Mouse (Mus musculus): ENCODE measurements at regions not wholly inside any gene's neighbourhood (a gene's known extent, or its start where the extent isn't known, plus 50 kb on each side); places are given as distances from the start of the nearest gene placed in this dataset.
"Not testable (repeated sequence)": the region's sequence is repeated elsewhere in the genome, so short reads cannot be mapped to it uniquely, and the experiment has no call there.

DNA sequence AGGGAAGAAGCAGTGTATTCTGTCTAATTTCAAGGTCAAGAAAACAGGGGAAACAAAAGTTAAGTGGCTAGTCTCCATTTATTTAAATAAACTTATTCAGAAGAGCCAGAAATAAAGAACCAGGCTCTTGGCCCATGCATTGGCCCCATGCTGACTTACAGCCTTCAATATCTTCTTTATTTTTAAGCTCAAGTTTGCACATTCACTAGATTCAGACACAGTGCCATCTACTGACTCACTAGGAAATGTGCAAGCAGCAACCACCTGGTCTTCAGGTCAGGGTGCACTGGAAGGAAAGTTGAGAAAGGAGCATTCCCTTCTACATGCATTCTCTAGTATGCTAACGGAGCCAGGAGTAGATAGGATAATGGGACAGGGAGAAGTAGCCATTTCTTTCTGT lies 289.7 kb downstream of the Casp12 start:
- Histone ChIP-seq H3K4me3 (ENCODE audit: low read depth, low read length) (no peak overlapping the region), H3K9me3 (ENCODE audit: low read length) (no peaks in the 10 kb centered on the region), H3K27me3 (ENCODE audit: insufficient read depth, low read length) (no peaks in the 10 kb centered on the region), H3K36me3 (ENCODE audit: insufficient read depth, low read length) (no peaks in the 10 kb centered on the region), H3K27ac (ENCODE audit: low read depth, low read length) (no peak overlapping the region), H3K4me1 (ENCODE audit: insufficient read depth, low read length) (no peaks in the 10 kb centered on the region), H3K9ac (replicated peaks; ENCODE audit: low read length, poor library complexity, severe bottlenecking) (no peak overlapping the region), H3K4me2 (ENCODE audit: low read depth, low read length, poor library complexity, severe bottlenecking) (no peak overlapping the region)
- peak; percentile 84 for DNase-seq (ENCODE audit: low spot score)
- no peak for ATAC-seq (ENCODE audit: low FRiP score)
- 22% methylated on average over 1 of the region's 1 CpGs for whole genome bisulfite sequencing
- peak; percentile 74 for TF ChIP-seq CTCF (IDR thresholded peaks at IDR 0.05)

DNA sequence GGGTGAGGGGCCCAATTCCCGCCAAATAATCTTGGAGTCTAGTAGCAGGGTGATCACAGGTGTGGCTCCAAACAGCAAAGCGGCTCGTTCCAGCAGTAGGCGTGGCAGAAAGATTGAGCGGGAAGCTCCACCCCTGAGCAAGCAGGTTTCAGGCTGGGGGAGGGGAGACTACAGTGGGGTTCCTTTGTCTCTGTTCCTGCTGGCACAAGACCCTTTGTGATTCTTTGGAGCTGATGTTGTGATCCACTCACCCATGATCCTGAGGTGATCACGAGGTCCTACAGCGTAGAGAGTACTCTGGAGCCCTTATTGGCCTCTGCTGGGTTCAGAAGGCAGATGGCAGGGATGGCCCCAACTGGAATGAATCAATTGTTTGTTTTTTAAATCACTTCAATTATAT lies 318.7 kb downstream of the Casp12 start:
- ATAC-seq (ENCODE audit: low FRiP score) (no peak), DNase-seq (ENCODE audit: low spot score) (no peak)
- H3K27ac ChIP-seq (ENCODE audit: low read depth, low read length): no peak overlapping the region
- no peak overlapping the region for H3K4me3 ChIP-seq (ENCODE audit: low read depth, low read length)
- H3K4me2 ChIP-seq (ENCODE audit: low read depth, low read length, poor library complexity, severe bottlenecking): no peak overlapping the region
- 81% methylated on average over 7 of the region's 7 CpGs for WGBS
- H3K9ac ChIP-seq (replicated peaks; ENCODE audit: low read length, poor library complexity, severe bottlenecking): no peak overlapping the region
- no peaks in the 10 kb centered on the region for H3K4me1 ChIP-seq (ENCODE audit: insufficient read depth, low read length)
- no peaks in the 10 kb centered on the region for H3K36me3 ChIP-seq (ENCODE audit: insufficient read depth, low read length)
- no peaks in the 10 kb centered on the region for H3K27me3 ChIP-seq (ENCODE audit: insufficient read depth, low read length)
- H3K9me3 ChIP-seq (ENCODE audit: low read length): no peaks in the 10 kb centered on the region
- TF ChIP-seq CTCF (IDR thresholded peaks at IDR 0.05): no peak

DNA sequence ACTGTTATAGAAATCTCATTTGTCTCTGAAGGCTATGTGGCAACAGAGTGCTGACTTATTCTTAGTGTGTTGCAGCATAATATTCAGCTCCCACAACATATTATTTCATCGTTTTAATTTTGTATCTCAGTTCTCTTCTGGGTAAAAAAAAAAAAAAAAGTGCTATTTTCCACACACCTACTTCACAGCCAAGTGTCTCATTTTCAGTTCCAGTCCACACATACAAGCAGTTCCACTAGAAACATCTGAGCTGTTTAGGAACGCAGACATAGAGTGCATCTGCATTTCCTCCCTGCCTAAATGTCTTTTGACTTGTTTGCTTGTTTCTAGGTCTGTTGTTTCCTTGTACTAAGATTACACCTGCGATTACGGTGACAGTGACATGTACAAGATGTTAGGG lies 328.3 kb downstream of the Casp12 start:
- no peak for DNase-seq (ENCODE audit: low spot score)
- 90% methylated on average over 4 of the region's 4 CpGs for WGBS

DNA sequence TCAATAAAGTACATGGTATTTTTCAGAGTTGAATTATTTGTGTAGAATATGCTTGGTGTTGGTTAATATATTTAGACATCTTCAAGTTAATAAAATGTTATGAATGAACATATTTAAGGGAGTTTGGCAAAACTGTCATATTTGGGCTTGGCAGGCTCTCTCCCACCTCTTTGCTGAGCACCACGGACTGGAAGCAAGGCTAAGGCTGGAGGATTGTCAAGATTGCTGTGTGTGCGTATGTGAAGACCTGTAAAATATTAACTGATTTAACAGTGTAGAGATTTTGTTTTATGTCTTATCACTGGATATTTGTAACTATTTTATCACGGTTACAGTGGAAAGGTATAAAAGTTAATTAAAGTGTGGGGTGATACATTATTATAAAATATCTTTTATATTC lies 363.3 kb downstream of the Casp12 start:
- H3K27ac ChIP-seq (ENCODE audit: low read depth, low read length): no peak overlapping the region
- no peaks in the 10 kb centered on the region for H3K9me3 ChIP-seq (ENCODE audit: low read length)
- H3K4me2 ChIP-seq (ENCODE audit: low read depth, low read length, poor library complexity, severe bottlenecking): no peak overlapping the region
- DNase-seq (ENCODE audit: low spot score) (no peak), ATAC-seq (ENCODE audit: low FRiP score) (no peak)
- no peaks in the 10 kb centered on the region for H3K4me1 ChIP-seq (ENCODE audit: insufficient read depth, low read length)
- no peak for TF ChIP-seq CTCF (IDR thresholded peaks at IDR 0.05)
- no peak overlapping the region for H3K4me3 ChIP-seq (ENCODE audit: low read depth, low read length)
- no peak overlapping the region for H3K9ac ChIP-seq (replicated peaks; ENCODE audit: low read length, poor library complexity, severe bottlenecking)
- 90% methylated on average over 3 of the region's 3 CpGs for WGBS
- no peaks in the 10 kb centered on the region for H3K27me3 ChIP-seq (ENCODE audit: insufficient read depth, low read length)
- no peaks in the 10 kb centered on the region for H3K36me3 ChIP-seq (ENCODE audit: insufficient read depth, low read length)

More for the DNA sequence above, 328.3 kb downstream of the Casp12 start:
- no peak for TF ChIP-seq CTCF (IDR thresholded peaks at IDR 0.05)
- Histone ChIP-seq H3K9me3 (ENCODE audit: low read length) (no peaks in the 10 kb centered on the region), H3K4me3 (ENCODE audit: low read depth, low read length) (no peak overlapping the region), H3K4me2 (ENCODE audit: low read depth, low read length, poor library complexity, severe bottlenecking) (no peak overlapping the region), H3K4me1 (ENCODE audit: insufficient read depth, low read length) (no peaks in the 10 kb centered on the region), H3K36me3 (ENCODE audit: insufficient read depth, low read length) (no peaks in the 10 kb centered on the region), H3K27me3 (ENCODE audit: insufficient read depth, low read length) (no peaks in the 10 kb centered on the region), H3K9ac (replicated peaks; ENCODE audit: low read length, poor library complexity, severe bottlenecking) (no peak overlapping the region), H3K27ac (ENCODE audit: low read depth, low read length) (no peak overlapping the region)
- ATAC-seq (ENCODE audit: low FRiP score): no peak

DNA sequence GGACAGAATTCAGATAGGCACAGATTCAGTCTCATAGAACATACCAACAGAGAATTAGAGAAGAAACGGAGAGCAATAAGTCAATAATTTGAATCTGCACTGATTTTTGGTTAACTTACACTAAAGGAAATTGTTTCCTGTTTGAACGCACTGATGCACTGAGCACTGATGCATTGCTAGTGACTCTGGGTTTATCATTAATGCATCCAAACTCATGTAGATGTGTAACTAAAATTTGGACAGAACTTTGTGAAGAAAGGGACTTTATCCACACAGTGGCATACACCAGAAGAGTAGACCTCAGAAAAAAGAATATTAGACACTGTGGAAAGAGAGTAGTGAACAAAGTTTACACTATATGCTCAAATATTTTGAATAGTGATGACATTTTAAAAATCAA lies 364.2 kb downstream of the Casp12 start:
- Histone ChIP-seq H3K9ac (replicated peaks; ENCODE audit: low read length, poor library complexity, severe bottlenecking) (no peak overlapping the region), H3K4me3 (ENCODE audit: low read depth, low read length) (no peak overlapping the region), H3K36me3 (ENCODE audit: insufficient read depth, low read length) (no peaks in the 10 kb centered on the region), H3K9me3 (ENCODE audit: low read length) (no peaks in the 10 kb centered on the region), H3K4me2 (ENCODE audit: low read depth, low read length, poor library complexity, severe bottlenecking) (no peak overlapping the region), H3K27me3 (ENCODE audit: insufficient read depth, low read length) (no peaks in the 10 kb centered on the region), H3K4me1 (ENCODE audit: insufficient read depth, low read length) (no peaks in the 10 kb centered on the region), H3K27ac (ENCODE audit: low read depth, low read length) (no peak overlapping the region)
- no peak for DNase-seq (ENCODE audit: low spot score)
- WGBS: 88% methylated on average over 2 of the region's 2 CpGs
- no peak for ATAC-seq (ENCODE audit: low FRiP score)
- no peak for TF ChIP-seq CTCF (IDR thresholded peaks at IDR 0.05)

DNA sequence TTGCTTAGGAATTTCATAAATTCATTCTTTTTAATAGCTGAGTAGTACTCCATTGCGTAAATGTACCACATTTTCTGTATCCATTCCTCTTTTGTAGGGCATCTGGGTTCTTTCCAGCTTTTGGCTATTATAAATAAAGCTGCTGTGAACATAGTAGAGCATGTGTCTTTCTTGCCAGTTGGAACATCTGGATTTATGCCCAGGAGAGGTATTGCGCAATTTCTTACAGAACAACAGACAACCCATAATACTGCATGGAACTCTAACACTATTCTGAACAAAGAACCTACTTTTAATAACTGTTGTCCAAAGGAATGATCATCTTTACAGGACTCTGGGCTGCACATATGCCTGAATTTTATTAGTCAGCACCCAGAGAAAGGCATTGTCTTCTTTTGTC lies 373.4 kb downstream of the Casp12 start:
- H3K4me1 ChIP-seq (ENCODE audit: insufficient read depth, low read length); H3K4me2 ChIP-seq (ENCODE audit: low read depth, low read length, poor library complexity, severe bottlenecking); H3K27ac ChIP-seq (ENCODE audit: low read depth, low read length); H3K27me3 ChIP-seq (ENCODE audit: insufficient read depth, low read length); H3K36me3 ChIP-seq (ENCODE audit: insufficient read depth, low read length); H3K9me3 ChIP-seq (ENCODE audit: low read length); H3K9ac ChIP-seq (replicated peaks; ENCODE audit: low read length, poor library complexity, severe bottlenecking); ATAC-seq (ENCODE audit: low FRiP score); H3K4me3 ChIP-seq (ENCODE audit: low read depth, low read length); DNase-seq (ENCODE audit: low spot score): not testable (repeated sequence)
- 94% methylated on average over 2 of the region's 2 CpGs for WGBS

DNA sequence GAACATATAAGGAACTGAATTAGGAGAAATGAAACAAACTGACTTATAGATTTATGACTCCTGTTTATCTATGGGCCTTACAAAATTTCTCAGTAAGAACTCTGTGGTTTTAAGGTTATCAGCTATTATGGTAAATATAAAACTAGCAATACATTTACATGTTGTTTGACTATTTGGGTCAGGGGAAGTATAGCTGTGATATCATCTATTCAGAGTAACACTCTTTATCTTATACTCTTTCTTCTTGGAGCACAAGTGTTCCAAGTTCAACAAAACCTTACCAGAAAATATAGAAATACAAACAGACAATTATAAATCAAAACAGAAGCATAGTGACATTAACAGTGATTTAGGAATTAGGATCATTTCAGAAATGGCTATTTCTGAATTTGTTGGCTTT lies 383.6 kb downstream of the Casp12 start:
- no peak overlapping the region for H3K4me3 ChIP-seq (ENCODE audit: low read depth, low read length)
- no peaks in the 10 kb centered on the region for H3K9me3 ChIP-seq (ENCODE audit: low read length)
- TF ChIP-seq CTCF (IDR thresholded peaks at IDR 0.05): no peak
- no peak overlapping the region for H3K4me2 ChIP-seq (ENCODE audit: low read depth, low read length, poor library complexity, severe bottlenecking)
- H3K9ac ChIP-seq (replicated peaks; ENCODE audit: low read length, poor library complexity, severe bottlenecking): no peak overlapping the region
- H3K27me3 ChIP-seq (ENCODE audit: insufficient read depth, low read length): no peaks in the 10 kb centered on the region
- no peaks in the 10 kb centered on the region for H3K36me3 ChIP-seq (ENCODE audit: insufficient read depth, low read length)
- no peak for DNase-seq (ENCODE audit: low spot score)
- ATAC-seq (ENCODE audit: low FRiP score): no peak
- no peak overlapping the region for H3K27ac ChIP-seq (ENCODE audit: low read depth, low read length)
- H3K4me1 ChIP-seq (ENCODE audit: insufficient read depth, low read length): no peaks in the 10 kb centered on the region

Measured in midbrain, postnatal 0 days (tissue).